Mouse (Mus musculus): ENCODE data around the gene Flt4. TPM values are rescaled to one million over a fixed set of nuclear protein-coding genes. Genes with fewer than 3 reads are reported as not detected.

The Flt4 gene
- total RNA-seq, 2 experiments from 2014 or later: 10.3 to 11.6 TPM

- no peak for DNase-seq
Measured at GRCm38 (mm10) chr11:49636449-49636848, 27.4 kb downstream of the Flt4 start.

GRCm38 (mm10) chr11:49645677-49646076 is 36.6 kb downstream of the Flt4 start:
- DNase-seq: no peak
- intact Hi-C loops (cut with DNase I): no loop called here

More at GRCm38 (mm10) chr11:49636449-49636848, 27.4 kb downstream of the Flt4 start:
- intact Hi-C loops (cut with DNase I): no loop called here

- DNase-seq: no peak
- intact Hi-C loops (cut with DNase I): no loop called here
Measured at GRCm38 (mm10) chr11:49650113-49650993, 41.3 kb downstream of the Flt4 start.

- no peak for DNase-seq
- intact Hi-C loops (cut with DNase I): no loop called here
Measured at GRCm38 (mm10) chr11:49650994-49651761, 42.1 kb downstream of the Flt4 start.

- DNase-seq: no peak
- intact Hi-C loops (cut with DNase I): loop anchor here (2.0 kb wide), 3 partner anchors 61 to 217 kb away; partner anchors contain the start of gene Cnot6
Measured at GRCm38 (mm10) chr11:49651762-49652322, 42.8 kb downstream of the Flt4 start.

- DNase-seq: peak; percentile 85 to 92
- intact Hi-C loops (cut with DNase I): loop anchor here (2.0 kb wide), 3 partner anchors 60 to 216 kb away; partner anchors contain the start of gene Cnot6
Measured at GRCm38 (mm10) chr11:49652401-49653078, 43.5 kb downstream of the Flt4 start.

GRCm38 (mm10) chr11:49653079-49653408 is 44.0 kb downstream of the Flt4 start:
- DNase-seq: no peak
- intact Hi-C loops (cut with DNase I): loop anchor here (2.0 kb wide), 3 partner anchors 60 to 216 kb away; partner anchors contain the start of gene Cnot6

GRCm38 (mm10) chr11:49654651-49655050 is 45.6 kb downstream of the Flt4 start:
- intact Hi-C loops (cut with DNase I): no loop called here

GRCm38 (mm10) chr11:49655501-49655900 is 46.4 kb downstream of the Flt4 start:
- intact Hi-C loops (cut with DNase I): no loop called here
- no peak for DNase-seq

More at GRCm38 (mm10) chr11:49654651-49655050, 45.6 kb downstream of the Flt4 start:
- DNase-seq: no peak

- DNase-seq: peak in 1 of 2 experiments; percentile 17
- intact Hi-C loops (cut with DNase I): no loop called here
Measured at GRCm38 (mm10) chr11:49658065-49658464, 49.0 kb downstream of the Flt4 start.

GRCm38 (mm10) chr11:49658791-49659469 is 49.9 kb downstream of the Flt4 start:
- intact Hi-C loops (cut with DNase I): no loop called here
- peak in 1 of 2 experiments; percentile 26 for DNase-seq

GRCm38 (mm10) chr11:49659470-49659799 is 50.4 kb downstream of the Flt4 start:
- DNase-seq: no peak
- intact Hi-C loops (cut with DNase I): no loop called here

- no peak for DNase-seq
- intact Hi-C loops (cut with DNase I): no loop called here
Measured at GRCm38 (mm10) chr11:49662292-49662780, 53.3 kb downstream of the Flt4 start.

- no peak for DNase-seq
- intact Hi-C loops (cut with DNase I): no loop called here
Measured at GRCm38 (mm10) chr11:49663310-49663709, 54.2 kb downstream of the Flt4 start, which contains the start of gene Scgb3a1. Scgb3a1 (plus strand) TSS chr11:49663610.

GRCm38 (mm10) chr11:49664262-49665140 is 55.4 kb downstream of the Flt4 start:
- no peak for DNase-seq
- intact Hi-C loops (cut with DNase I): no loop called here

- no peak for DNase-seq
- intact Hi-C loops (cut with DNase I): no loop called here
Measured at GRCm38 (mm10) chr11:49665462-49665861, 56.4 kb downstream of the Flt4 start.

- intact Hi-C loops (cut with DNase I): no loop called here
- no peak for DNase-seq
Measured at GRCm38 (mm10) chr11:49673433-49673832, 64.4 kb downstream of the Flt4 start.

GRCm38 (mm10) chr11:49684237-49684973 is 75.3 kb downstream of the Flt4 start:
- DNase-seq: no peak
- intact Hi-C loops (cut with DNase I): no loop called here

Data from heart, postnatal 36 days (tissue).